Mouse (Mus musculus): ENCODE data around the gene Gkn3. TPM values are rescaled to one million over a fixed set of nuclear protein-coding genes. Genes with fewer than 3 reads are reported as not detected.

Gene Gkn3
- polyA plus RNA-seq, 1 experiment from 2014 or later = 3.7 TPM

- Histone ChIP-seq H3K36me3 (ENCODE audit: control insufficient read depth, insufficient read depth, low read length) (no peaks in the 10 kb centered on the region), H3K4me2 (ENCODE audit: low read depth, low read length) (no peak overlapping the region), H3K9me3 (ENCODE audit: control insufficient read depth, low read length) (no peaks in the 10 kb centered on the region), H3K4me3 (ENCODE audit: low read length) (no peak overlapping the region), H3K4me1 (replicated peaks; ENCODE audit: control insufficient read depth, insufficient read depth, low read length) (0 out of 2 replicates have a peak, but pooled peaks cover 3% of the 10 kb centered on the region), H3K27ac (ENCODE audit: low read length) (no peak overlapping the region), H3K9ac (ENCODE audit: low read length) (no peak overlapping the region), H3K27me3 (ENCODE audit: control insufficient read depth, insufficient read depth, low read depth, low read length) (no peaks in the 10 kb centered on the region)
- WGBS = 42% methylated on average over 6 of the region's 6 CpGs
- ATAC-seq (ENCODE audit: low read depth) = no peak
These were observed 12.7 kb upstream of the Gkn3 start for GRCm38 (mm10) chr6:87401456-87401855.

- WGBS = 50% methylated on average over 4 of the region's 4 CpGs
- no peaks in the 10 kb centered on the region for H3K27me3 ChIP-seq (ENCODE audit: control insufficient read depth, insufficient read depth, low read depth, low read length)
- no peaks in the 10 kb centered on the region for H3K36me3 ChIP-seq (ENCODE audit: control insufficient read depth, insufficient read depth, low read length)
- no peak overlapping the region for H3K4me2 ChIP-seq (ENCODE audit: low read depth, low read length)
- no peak for ATAC-seq (ENCODE audit: low read depth)
- H3K9ac ChIP-seq (ENCODE audit: low read length) = no peak overlapping the region
- no peak overlapping the region for H3K27ac ChIP-seq (ENCODE audit: low read length)
- no peaks in the 10 kb centered on the region for H3K9me3 ChIP-seq (ENCODE audit: control insufficient read depth, low read length)
- H3K4me3 ChIP-seq (ENCODE audit: low read length) = no peak overlapping the region
- H3K4me1 ChIP-seq (replicated peaks; ENCODE audit: control insufficient read depth, insufficient read depth, low read length) = 0 out of 2 replicates have a peak, but pooled peaks cover 3% of the 10 kb centered on the region
These were observed 11.3 kb upstream of the Gkn3 start for GRCm38 (mm10) chr6:87399886-87400566.

DNA sequence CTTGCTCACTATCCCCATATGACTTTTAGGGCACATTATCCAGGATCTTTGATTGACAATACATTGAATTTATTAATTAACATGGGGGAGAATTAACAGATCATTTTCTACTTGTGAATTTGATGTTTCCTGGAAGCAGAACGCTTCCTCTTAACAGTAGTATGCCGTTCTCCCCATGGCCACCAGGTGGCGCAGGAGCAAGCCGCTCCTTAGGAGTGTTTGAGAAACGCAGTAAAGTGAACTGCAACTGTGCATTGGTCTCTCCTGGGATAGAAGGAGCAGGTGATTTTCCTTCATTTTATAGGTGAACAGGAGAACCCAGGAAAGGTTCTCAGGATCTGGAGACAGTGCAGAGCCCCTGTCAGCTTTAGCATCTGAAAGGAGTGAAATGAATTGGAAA is 10.4 kb upstream of the Gkn3 start:
- Histone ChIP-seq H3K27ac (ENCODE audit: low read length) (no peak overlapping the region), H3K9me3 (ENCODE audit: control insufficient read depth, low read length) (no peaks in the 10 kb centered on the region), H3K36me3 (ENCODE audit: control insufficient read depth, insufficient read depth, low read length) (no peaks in the 10 kb centered on the region), H3K9ac (ENCODE audit: low read length) (no peak overlapping the region), H3K27me3 (ENCODE audit: control insufficient read depth, insufficient read depth, low read depth, low read length) (no peaks in the 10 kb centered on the region), H3K4me1 (replicated peaks; ENCODE audit: control insufficient read depth, insufficient read depth, low read length) (0 out of 2 replicates have a peak, but pooled peaks cover 3% of the 10 kb centered on the region), H3K4me3 (ENCODE audit: low read length) (no peak overlapping the region), H3K4me2 (ENCODE audit: low read depth, low read length) (no peak overlapping the region)
- 4% methylated on average over 5 of the region's 5 CpGs for WGBS
- ATAC-seq (ENCODE audit: low read depth) = no peak

- no peak overlapping the region for H3K9ac ChIP-seq (ENCODE audit: low read length)
- 81% methylated on average over 9 of the region's 9 CpGs for WGBS
- ATAC-seq (ENCODE audit: low read depth) = no peak
- H3K4me2 ChIP-seq (ENCODE audit: low read depth, low read length) = no peak overlapping the region
- H3K4me1 ChIP-seq (replicated peaks; ENCODE audit: control insufficient read depth, insufficient read depth, low read length) = peaks cover 5% of the 10 kb centered on the region
- H3K4me3 ChIP-seq (ENCODE audit: low read length) = no peak overlapping the region
- H3K36me3 ChIP-seq (ENCODE audit: control insufficient read depth, insufficient read depth, low read length) = no peaks in the 10 kb centered on the region
- no peak overlapping the region for H3K27ac ChIP-seq (ENCODE audit: low read length)
- no peaks in the 10 kb centered on the region for H3K9me3 ChIP-seq (ENCODE audit: control insufficient read depth, low read length)
- H3K27me3 ChIP-seq (ENCODE audit: control insufficient read depth, insufficient read depth, low read depth, low read length) = no peaks in the 10 kb centered on the region
These were observed 6.0 kb upstream of the Gkn3 start for GRCm38 (mm10) chr6:87394783-87395182.

- no peak overlapping the region for H3K9ac ChIP-seq (ENCODE audit: low read length)
- WGBS = 52% methylated on average over 8 of the region's 8 CpGs
- no peak overlapping the region for H3K4me3 ChIP-seq (ENCODE audit: low read length)
- H3K4me2 ChIP-seq (ENCODE audit: low read depth, low read length) = no peak overlapping the region
- no peaks in the 10 kb centered on the region for H3K27me3 ChIP-seq (ENCODE audit: control insufficient read depth, insufficient read depth, low read depth, low read length)
- no peak overlapping the region for H3K27ac ChIP-seq (ENCODE audit: low read length)
- H3K4me1 ChIP-seq (replicated peaks; ENCODE audit: control insufficient read depth, insufficient read depth, low read length) = peaks cover 7% of the 10 kb centered on the region
- ATAC-seq (ENCODE audit: low read depth) = 0 out of 2 replicates have a peak, but pooled peaks have one; percentile 26
- H3K9me3 ChIP-seq (ENCODE audit: control insufficient read depth, low read length) = no peaks in the 10 kb centered on the region
- H3K36me3 ChIP-seq (ENCODE audit: control insufficient read depth, insufficient read depth, low read length) = no peaks in the 10 kb centered on the region
These were observed 4.9 kb upstream of the Gkn3 start for GRCm38 (mm10) chr6:87393466-87394205.

DNA sequence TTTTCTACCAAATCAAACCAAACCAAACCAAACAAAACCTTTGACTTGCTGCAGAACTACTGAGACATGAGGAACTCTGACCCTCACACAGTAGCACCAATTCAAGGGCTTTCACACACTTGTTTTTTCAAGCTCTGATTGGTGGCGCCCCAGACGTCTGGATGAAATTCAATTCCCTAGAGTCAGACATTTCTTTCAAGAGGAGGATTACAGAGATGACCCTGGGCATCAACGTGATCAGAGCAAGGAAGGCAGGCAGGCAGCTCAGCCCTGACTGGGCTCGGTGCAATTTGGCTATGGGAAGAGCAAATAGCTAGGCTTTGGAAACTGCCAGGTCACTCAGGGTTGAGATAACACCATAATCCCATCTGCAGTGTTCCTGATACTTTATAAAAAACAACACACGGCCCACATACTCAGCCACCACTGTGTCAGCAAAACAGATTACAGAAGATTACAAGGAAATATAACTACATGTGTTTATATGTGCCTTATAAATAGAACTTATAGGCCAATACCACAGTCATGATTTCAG is 787 bp upstream of the Gkn3 start:
- H3K4me3 ChIP-seq (ENCODE audit: low read length) = no peak overlapping the region
- H3K27me3 ChIP-seq (ENCODE audit: control insufficient read depth, insufficient read depth, low read depth, low read length) = no peaks in the 10 kb centered on the region
- no peak overlapping the region for H3K4me2 ChIP-seq (ENCODE audit: low read depth, low read length)

DNA sequence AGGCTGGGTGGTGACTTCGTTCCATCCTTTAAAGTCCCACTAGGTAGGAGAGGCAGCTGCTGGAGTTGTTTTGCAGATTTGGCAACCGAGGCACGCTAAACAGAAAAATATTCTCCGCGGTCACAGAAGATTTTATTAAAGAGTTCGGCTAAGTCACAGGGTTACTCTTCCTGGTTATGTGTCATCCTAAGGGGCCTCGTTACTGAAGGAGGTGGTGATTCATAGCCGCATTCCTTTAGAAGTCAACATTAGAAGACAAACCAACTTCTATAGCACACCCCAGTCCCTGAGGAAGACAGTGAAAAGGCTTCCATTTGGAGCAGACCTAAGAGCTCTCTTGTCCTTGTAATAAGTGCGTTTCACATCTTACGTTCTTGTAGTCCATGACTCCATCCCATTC is 2.1 kb downstream of the Gkn3 start:
- H3K36me3 ChIP-seq (ENCODE audit: control insufficient read depth, insufficient read depth, low read length) = no peaks in the 10 kb centered on the region

More for the DNA sequence above, 787 bp upstream of the Gkn3 start:
- H3K4me1 ChIP-seq (replicated peaks; ENCODE audit: control insufficient read depth, insufficient read depth, low read length) = peaks cover 9% of the 10 kb centered on the region
- H3K9ac ChIP-seq (ENCODE audit: low read length) = no peak overlapping the region
- H3K27ac ChIP-seq (ENCODE audit: low read length) = peak overlapping the region; percentile 42; the same call in 1 of the 2 replicates
- no peaks in the 10 kb centered on the region for H3K36me3 ChIP-seq (ENCODE audit: control insufficient read depth, insufficient read depth, low read length)
- ATAC-seq (ENCODE audit: low read depth) = no peak
- no peaks in the 10 kb centered on the region for H3K9me3 ChIP-seq (ENCODE audit: control insufficient read depth, low read length)
- 21% methylated on average over 5 of the region's 5 CpGs for WGBS

DNA sequence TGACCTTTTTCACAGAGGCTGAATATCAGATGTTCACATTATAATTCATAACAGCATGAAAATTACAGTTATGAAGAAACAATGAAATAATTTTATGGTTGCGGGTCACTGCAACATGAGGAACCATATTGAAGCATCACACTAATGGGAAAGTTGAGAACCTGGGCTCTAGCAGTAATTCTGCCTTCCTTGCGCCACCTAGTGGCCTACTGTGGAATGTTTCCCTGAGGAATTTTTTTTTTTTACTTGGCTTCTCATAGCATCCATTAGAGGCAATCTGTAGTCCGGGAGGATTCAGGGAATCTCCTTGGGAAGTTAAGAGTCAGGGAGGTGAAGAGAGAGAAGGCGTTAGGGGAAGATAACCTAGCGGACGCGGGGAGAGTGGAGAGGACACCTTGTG is 2.5 kb downstream of the Gkn3 start:
- H3K9me3 ChIP-seq (ENCODE audit: control insufficient read depth, low read length) = no peaks in the 10 kb centered on the region
- H3K27me3 ChIP-seq (ENCODE audit: control insufficient read depth, insufficient read depth, low read depth, low read length) = peaks cover 18% of the 10 kb centered on the region; the same call in 1 of the 2 replicates
- 7% methylated on average over 7 of the region's 7 CpGs for WGBS
- ATAC-seq (ENCODE audit: low read depth) = no peak
- peaks cover 13% of the 10 kb centered on the region for H3K4me1 ChIP-seq (replicated peaks; ENCODE audit: control insufficient read depth, insufficient read depth, low read length)
- no peak overlapping the region for H3K4me2 ChIP-seq (ENCODE audit: low read depth, low read length)
- H3K9ac ChIP-seq (ENCODE audit: low read length) = no peak overlapping the region
- no peak overlapping the region for H3K4me3 ChIP-seq (ENCODE audit: low read length)
- no peaks in the 10 kb centered on the region for H3K36me3 ChIP-seq (ENCODE audit: control insufficient read depth, insufficient read depth, low read length)
- no peak overlapping the region for H3K27ac ChIP-seq (ENCODE audit: low read length)

More for the DNA sequence above, 2.1 kb downstream of the Gkn3 start:
- no peak for ATAC-seq (ENCODE audit: low read depth)
- Histone ChIP-seq H3K9me3 (ENCODE audit: control insufficient read depth, low read length) (no peaks in the 10 kb centered on the region), H3K4me3 (ENCODE audit: low read length) (no peak overlapping the region), H3K9ac (ENCODE audit: low read length) (no peak overlapping the region), H3K4me2 (ENCODE audit: low read depth, low read length) (no peak overlapping the region), H3K4me1 (replicated peaks; ENCODE audit: control insufficient read depth, insufficient read depth, low read length) (peaks cover 13% of the 10 kb centered on the region), H3K27me3 (ENCODE audit: control insufficient read depth, insufficient read depth, low read depth, low read length) (peaks cover 15% of the 10 kb centered on the region; the same call in 1 of the 2 replicates), H3K27ac (ENCODE audit: low read length) (no peak overlapping the region)
- WGBS = 71% methylated on average over 10 of the region's 10 CpGs

GRCm38 (mm10) chr6:87384761-87385160 is 4.0 kb downstream of the Gkn3 start:
- H3K36me3 ChIP-seq (ENCODE audit: control insufficient read depth, insufficient read depth, low read length) = no peaks in the 10 kb centered on the region
- H3K27me3 ChIP-seq (ENCODE audit: control insufficient read depth, insufficient read depth, low read depth, low read length) = peaks cover 18% of the 10 kb centered on the region; the same call in 1 of the 2 replicates
- no peak overlapping the region for H3K27ac ChIP-seq (ENCODE audit: low read length)
- H3K4me1 ChIP-seq (replicated peaks; ENCODE audit: control insufficient read depth, insufficient read depth, low read length) = peaks cover 12% of the 10 kb centered on the region
- no peaks in the 10 kb centered on the region for H3K9me3 ChIP-seq (ENCODE audit: control insufficient read depth, low read length)
- WGBS = 17% methylated on average over 5 of the region's 6 CpGs
- H3K9ac ChIP-seq (ENCODE audit: low read length) = no peak overlapping the region
- ATAC-seq (ENCODE audit: low read depth) = no peak
- H3K4me3 ChIP-seq (ENCODE audit: low read length) = no peak overlapping the region
- peak overlapping the region; percentile 50 for H3K4me2 ChIP-seq (ENCODE audit: low read depth, low read length)
